Mouse (Mus musculus) inflammation-experienced regulatory T-cells, adult 16 weeks (primary cell): ENCODE data around the gene Insr. TPM values are rescaled to one million over a fixed set of nuclear protein-coding genes. Genes with fewer than 3 reads are reported as not detected.

ENCODE experiments used
- polyA plus RNA-seq: library from polyadenylated mRNA; unstranded; fragments of 100-300 nt; shearing (Covaris generic); gene quantifications from one replicate; pipeline ENCODE4 v1.2.1, GENCODE M21; 2017

Gene Insr
- 28.5 TPM for polyA plus RNA-seq

GRCm38 (mm10) chr8:3278934-3279720 lies at the start of gene Insr:
TSS of gene Insr (minus strand) at chr8:3279617.

Other genes with a start within 250 kb of the Insr start
- gene A430078G23Rik, start 73.8 kb upstream of the Insr start, polyA plus RNA-seq = 73.8 TPM
- 60.8 TPM for gene Arhgef18, start 113.4 kb upstream of the Insr start, polyA plus RNA-seq
- gene Pex11g, start 188.1 kb upstream of the Insr start, polyA plus RNA-seq = 6.0 TPM
- gene Tex45, start 191.2 kb upstream of the Insr start, polyA plus RNA-seq = not detected
- gene Zfp358, start 213.5 kb upstream of the Insr start, polyA plus RNA-seq = 4.7 TPM
- gene Mcoln1, start 220.8 kb upstream of the Insr start, polyA plus RNA-seq = 44.5 TPM
- gene Pnpla6, start 235.8 kb upstream of the Insr start, polyA plus RNA-seq = 64.1 TPM